Mouse (Mus musculus) adrenal gland, postnatal 36 days (tissue): ENCODE data around the gene Cldn19. TPM values are rescaled to one million over a fixed set of nuclear protein-coding genes. Genes with fewer than 3 reads are reported as not detected.

ENCODE experiments used
- DNase-seq, 2 experiments: peaks; one replicate each; pipeline ENCODE4 v3.0.0; 2021; ENCODE audit warnings: mixed read lengths in 1 of 2
- total RNA-seq, 2 experiments: library from RNA; stranded (reverse); gene quantifications; 2 replicates each; pipeline ENCODE4 v1.2.3; 2021

The Cldn19 gene
- total RNA-seq, 2 experiments from 2014 or later: 0.13 TPM; not detected in 1

DNA sequence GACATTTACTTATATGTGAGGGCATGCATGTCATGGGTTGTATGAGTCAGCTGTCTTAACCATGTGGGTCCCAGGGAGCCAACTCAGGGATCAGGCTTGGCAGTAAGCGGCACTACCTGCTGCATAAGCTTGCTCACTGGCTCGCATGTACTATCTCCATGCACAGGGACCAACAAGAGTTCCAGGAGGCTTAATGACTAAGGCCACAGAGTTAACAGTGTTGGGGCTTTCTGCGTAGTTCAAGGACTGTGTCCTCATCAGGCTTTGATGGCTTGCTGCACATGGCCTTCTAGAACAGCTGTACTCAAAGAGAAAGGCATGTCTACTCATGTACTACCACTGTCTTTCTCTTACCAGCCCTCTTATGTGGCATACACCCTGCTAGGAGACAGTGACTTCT is 45.5 kb downstream of the Cldn19 start:
- DNase-seq: peak; percentile 28 to 37

- no peak for DNase-seq
Observed at GRCm38 (mm10) chr4:119301777-119302176, 46.6 kb downstream of the Cldn19 start.

DNA sequence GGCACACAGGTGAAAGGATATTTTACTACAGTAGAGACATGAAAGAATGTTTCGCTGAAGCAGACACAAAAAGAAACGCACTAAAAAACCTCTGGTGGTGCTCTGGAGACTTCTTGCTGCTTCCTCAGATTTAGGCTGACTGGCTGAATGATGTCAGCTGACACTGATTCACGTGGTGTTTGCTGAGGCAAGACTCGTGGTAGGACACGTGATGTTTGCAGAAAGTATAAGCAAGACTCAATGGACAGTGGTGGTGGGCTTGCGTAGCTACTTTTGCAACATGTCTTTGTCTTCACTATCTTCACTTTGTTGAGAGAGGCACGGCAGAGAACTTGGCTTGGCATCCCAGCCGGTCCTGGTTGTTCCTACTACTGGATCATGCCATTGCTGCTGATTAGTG is 48.1 kb downstream of the Cldn19 start:
- no peak for DNase-seq

DNA sequence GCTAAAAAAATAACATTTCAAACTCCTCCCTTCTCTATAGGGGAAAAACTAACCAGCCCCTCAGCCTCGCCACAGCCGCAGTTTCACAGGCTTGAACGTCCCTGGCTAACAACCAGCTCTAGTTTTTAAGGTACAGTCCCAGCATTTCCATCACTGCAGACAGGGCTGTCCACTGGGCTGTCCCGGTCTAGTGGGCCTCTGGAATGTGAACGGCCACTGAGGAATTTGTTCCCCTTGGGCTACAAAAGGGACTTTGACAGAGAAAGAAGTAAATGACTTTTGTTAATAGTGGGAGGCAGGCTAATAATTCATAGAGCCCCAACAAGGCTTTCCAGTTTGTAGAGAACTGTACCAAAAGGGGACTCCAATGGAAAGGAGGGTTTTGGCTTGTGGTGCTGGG is 50.2 kb downstream of the Cldn19 start:
- no peak for DNase-seq

Other genes starting within 250 kb of the Cldn19 start
- gene Slc2a1, start 146.7 kb upstream of the Cldn19 start, total RNA-seq: 10 to 100 TPM; 19.8 to 20.2 TPM
- gene Zfp691, start 81.2 kb upstream of the Cldn19 start, total RNA-seq: 10 to 100 TPM; 11.5 to 12.4 TPM
- under 1 TPM in 1 of 2 experiments, not detected in 1; 0.10 TPM for gene Ermap, start 65.4 kb upstream of the Cldn19 start, total RNA-seq
- gene Svbp, start 60.1 kb upstream of the Cldn19 start, total RNA-seq: 10 to 100 TPM; 17.1 to 19.2 TPM
- not detected for gene Tmem269, start 37.2 kb upstream of the Cldn19 start, total RNA-seq
- gene AU022252, start 22.7 kb upstream of the Cldn19 start, total RNA-seq: 10 to 100 TPM; 25.8 to 26.6 TPM
- 10 to 100 TPM; 27.4 to 30.5 TPM for gene P3h1, start 22.5 kb upstream of the Cldn19 start, total RNA-seq
- gene Ybx1, start 39.2 kb downstream of the Cldn19 start, total RNA-seq: 100 to 1,000 TPM; 639 to 803 TPM
- 10 to 100 TPM; 20.0 to 20.3 TPM for gene Ppih, start 65.1 kb downstream of the Cldn19 start, total RNA-seq
- gene Ccdc30, start 160.1 kb downstream of the Cldn19 start, total RNA-seq: 10 to 100 TPM; 14.5 to 16.9 TPM
- gene Ppcs, start 167.0 kb downstream of the Cldn19 start, total RNA-seq: 10 to 100 TPM; 38.0 to 41.7 TPM
- 1 to 10 TPM; 3.1 to 4.0 TPM for gene Zmynd12, start 167.4 kb downstream of the Cldn19 start, total RNA-seq
- gene Rimkla, start 237.2 kb downstream of the Cldn19 start, total RNA-seq: under 1 TPM; 0.17 to 0.40 TPM